Mouse (Mus musculus) spleen, adult 18-20 months (tissue): Measurements from ENCODE around the gene Irs3.
"Not testable (repeated sequence)": the region's sequence is repeated elsewhere in the genome, so short reads cannot be mapped to it uniquely, and the experiment has no call there.

Experiments
- DNase-seq, 2 experiments: peaks; one replicate each; pipeline ENCODE4 v3.0.0; 2022; ENCODE audit warnings: mixed read lengths in 2 of 2

Irs3 gene

GRCm38 (mm10) chr5:137615347-137615746 is 30.2 kb downstream of the Irs3 start:
- no peak for DNase-seq

DNA sequence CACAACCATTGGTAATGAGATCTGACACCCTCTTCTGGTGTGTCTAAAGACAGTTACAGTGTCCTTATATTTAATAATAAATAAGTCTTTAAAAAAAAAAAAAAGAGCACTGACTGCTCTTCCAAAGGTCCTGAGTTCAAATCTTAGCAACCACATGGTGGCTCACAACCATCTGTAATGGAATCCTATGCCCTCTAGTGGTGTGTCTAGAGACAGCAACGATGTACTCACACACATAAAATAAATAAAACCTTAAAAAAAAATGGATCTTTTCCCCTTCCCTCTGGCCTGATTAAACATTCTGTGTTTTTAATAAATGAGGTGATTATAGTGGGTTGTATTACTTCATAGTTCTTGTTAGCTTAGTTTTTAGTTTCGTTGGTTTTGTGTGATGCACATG is 30.6 kb downstream of the Irs3 start:
- DNase-seq, result not testable (repeated sequence)

DNA sequence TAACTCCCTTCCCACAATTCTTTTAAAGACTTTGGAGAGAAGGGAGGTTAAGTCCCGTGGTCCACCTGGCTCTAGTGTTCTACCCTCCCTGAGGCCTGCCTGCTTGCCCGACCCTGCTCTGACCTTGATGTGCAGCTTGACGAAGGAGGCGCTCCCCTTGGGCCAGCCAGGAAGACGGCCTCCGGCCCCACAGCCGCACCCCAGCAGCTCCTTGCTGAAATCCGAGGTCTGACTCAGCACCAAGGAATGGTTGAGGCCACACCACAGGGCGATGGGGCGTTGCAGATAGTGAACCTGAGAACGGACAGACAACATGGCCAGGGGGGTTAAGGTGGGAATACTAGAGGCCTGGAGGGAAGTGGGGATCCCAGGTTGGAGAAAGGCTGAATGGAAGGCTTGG is 32.0 kb downstream of the Irs3 start, which contains the start of gene Pcolce:
Gene Pcolce (minus strand): TSS at position 235 of the 400 bp plus-strand sequence.
- DNase-seq, result no peak

- DNase-seq, result no peak
Measured at GRCm38 (mm10) chr5:137613076-137613475, 32.4 kb downstream of the Irs3 start.

DNA sequence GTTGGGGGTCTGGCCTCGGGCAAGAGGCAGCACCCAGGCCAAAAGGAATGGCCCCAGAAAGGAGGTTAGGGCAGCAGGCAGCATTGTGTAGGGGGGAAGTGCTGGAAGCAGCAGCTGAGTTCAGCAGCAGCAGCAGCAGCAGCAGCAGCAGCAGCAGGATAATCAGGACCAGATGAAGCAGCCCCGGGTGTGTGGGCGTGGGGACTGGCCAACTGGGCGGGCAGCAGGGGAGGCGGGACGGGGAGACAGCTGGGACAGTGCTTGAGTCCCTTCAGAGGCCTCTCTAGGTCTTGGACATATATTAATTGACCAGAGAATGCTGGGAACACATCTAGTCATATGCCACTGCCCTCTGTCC is 34.3 kb downstream of the Irs3 start:
- no peak for DNase-seq

- no peak for DNase-seq
Measured at GRCm38 (mm10) chr5:137610548-137611244, 34.8 kb downstream of the Irs3 start.

GRCm38 (mm10) chr5:137610056-137610455 is 35.5 kb downstream of the Irs3 start:
- DNase-seq, result no peak

DNA sequence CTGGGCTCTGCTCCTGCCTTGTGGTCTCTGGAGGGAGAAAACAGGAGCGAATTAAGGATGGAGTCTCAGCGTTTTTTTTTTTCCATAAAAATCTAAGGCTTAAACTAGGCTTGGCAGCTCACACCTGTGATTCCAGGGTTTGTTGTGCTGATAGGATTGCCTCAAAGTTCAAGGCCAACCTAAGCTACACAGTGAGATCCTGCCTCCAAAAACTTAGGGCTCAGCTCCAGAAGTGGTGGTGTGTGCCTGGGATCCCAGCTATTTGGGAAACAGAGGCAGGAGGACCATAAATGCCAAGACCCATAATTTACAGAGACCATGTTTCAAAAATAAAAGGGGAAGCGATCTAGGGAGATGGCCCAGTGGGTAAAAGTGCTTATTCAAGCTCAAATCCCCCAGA is 36.2 kb downstream of the Irs3 start:
- DNase-seq, result no peak

- DNase-seq, result no peak
Measured at GRCm38 (mm10) chr5:137608654-137609190, 36.8 kb downstream of the Irs3 start.

- no peak for DNase-seq
Measured at GRCm38 (mm10) chr5:137607860-137608653, 37.5 kb downstream of the Irs3 start.

DNA sequence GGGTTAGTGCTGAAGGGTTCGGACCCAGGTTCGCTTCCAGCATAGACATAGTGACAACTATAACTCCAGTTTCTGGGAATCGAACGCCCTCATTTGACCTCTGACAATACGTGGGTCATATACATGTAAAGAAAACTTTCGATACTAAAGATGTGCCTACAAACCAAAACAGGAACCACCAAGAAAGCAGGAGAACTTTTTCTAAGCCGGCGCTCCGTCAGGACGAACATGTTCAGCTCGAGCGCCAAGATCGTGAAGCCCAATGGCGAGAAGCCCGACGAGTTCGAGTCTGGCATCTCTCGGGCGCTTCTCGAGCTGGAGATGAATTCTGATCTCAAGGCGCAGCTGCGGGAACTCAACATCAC is 44.2 kb downstream of the Irs3 start:
- no peak for DNase-seq

- peak; percentile 95 to 98 for DNase-seq
Measured at GRCm38 (mm10) chr5:137600619-137601364, 44.7 kb downstream of the Irs3 start, which contains the start of gene Mospd3. Mospd3 (minus strand) TSS chr5:137601058.

DNA sequence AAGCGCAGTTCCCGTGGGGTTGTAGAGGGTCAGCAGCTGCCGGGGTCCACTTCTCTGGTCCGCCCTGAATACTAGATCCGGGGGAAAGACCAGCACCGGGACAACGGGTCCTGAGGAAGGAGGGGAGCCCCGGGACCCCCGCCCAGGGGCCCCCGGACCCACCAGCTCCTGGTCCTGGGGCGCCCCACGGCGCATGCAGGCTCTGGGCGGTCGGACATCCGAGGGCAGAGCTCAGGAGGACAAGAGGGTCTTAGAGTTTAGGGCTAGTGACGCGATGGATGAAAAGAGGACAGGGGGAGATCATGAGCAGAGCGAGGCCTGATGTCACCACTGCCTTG is 45.3 kb downstream of the Irs3 start:
- DNase-seq, result no peak

GRCm38 (mm10) chr5:137599600-137599999 is 45.9 kb downstream of the Irs3 start:
- no peak for DNase-seq

- DNase-seq, result no peak
Measured at GRCm38 (mm10) chr5:137598100-137598826, 47.3 kb downstream of the Irs3 start.

- DNase-seq, result no peak
Measured at GRCm38 (mm10) chr5:137597625-137598024, 47.9 kb downstream of the Irs3 start.

DNA sequence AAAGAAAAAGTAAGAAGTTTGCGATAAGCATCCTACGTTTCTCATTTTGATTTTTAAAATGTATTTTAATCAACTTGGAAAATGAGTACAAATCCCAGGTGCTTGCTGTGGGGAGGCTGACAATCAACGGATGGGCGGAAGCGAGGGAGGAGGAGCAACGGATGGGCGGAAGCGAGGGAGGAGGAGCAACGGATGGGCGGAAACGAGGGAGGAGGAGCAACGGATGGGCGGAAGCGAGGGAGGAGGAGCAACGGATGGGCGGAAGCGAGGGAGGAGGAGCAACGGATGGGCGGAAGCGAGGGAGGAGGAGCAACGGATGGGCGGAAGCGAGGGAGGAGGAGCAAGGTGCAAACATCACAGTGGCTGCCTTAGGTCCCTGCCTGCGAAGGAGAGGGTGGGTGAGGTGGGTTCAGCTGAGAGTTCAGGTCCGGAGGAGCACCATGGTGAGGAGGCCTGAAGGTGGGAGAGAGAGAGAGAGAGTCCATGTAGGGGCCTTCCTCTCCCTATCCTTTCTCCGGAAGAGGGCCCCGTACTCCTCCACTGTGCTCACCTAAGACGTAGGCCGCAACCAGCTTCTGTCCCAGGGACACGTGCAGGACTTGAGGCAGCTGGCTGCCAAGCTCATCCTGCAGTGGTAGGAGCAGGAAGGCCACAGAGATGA is 48.8 kb downstream of the Irs3 start:
- DNase-seq, result peak; percentile 31 to 58

GRCm38 (mm10) chr5:137595921-137596320 is 49.6 kb downstream of the Irs3 start:
- no peak for DNase-seq
